Mouse (Mus musculus) lung, embryonic 14.5 days (tissue): ENCODE results near the gene Comtd1. TPM values are rescaled to one million over a fixed set of nuclear protein-coding genes. Genes with fewer than 3 reads are reported as not detected.

ENCODE experiments used
- ATAC-seq: fragments of 200-750 bp; cut with Nextera tagmentation; 2 replicates; pipeline ENCODE4 v1.8.0; 2017; ENCODE audit warnings: mild to moderate bottlenecking, moderate TSS enrichment, moderate library complexity; ENCODE audit not compliant: insufficient read depth
- DNase-seq: peaks from one replicate; pipeline ENCODE4 v3.0.0-alpha.2; 2015
- H3K27ac ChIP-seq: fragments of 300-500 bp; sonication (generic); 2 replicates; pipeline ENCODE4 v1.5.1; 2014; ENCODE audit warnings: low read depth, mild to moderate bottlenecking, moderate library complexity
- H3K27me3 ChIP-seq: fragments of 300-500 bp; sonication (generic); 2 replicates; pipeline ENCODE4 v1.6.1; 2014; ENCODE audit warnings: low read length, control low read depth; ENCODE audit not compliant: insufficient read depth
- H3K36me3 ChIP-seq: fragments of 300-500 bp; sonication (generic); 2 replicates; pipeline ENCODE4 v1.6.1; 2014; ENCODE audit warnings: control low read depth; ENCODE audit not compliant: insufficient read depth
- H3K4me1 ChIP-seq: fragments of 300-500 bp; sonication (generic); 2 replicates; pipeline ENCODE4 v1.6.1; 2014; ENCODE audit warnings: antibody characterized with exemption, control low read depth; ENCODE audit not compliant: insufficient read depth
- H3K4me2 ChIP-seq: fragments of 300-500 bp; sonication (generic); 2 replicates; pipeline ENCODE4 v1.6.1; 2014; ENCODE audit warnings: mild to moderate bottlenecking
- H3K4me3 ChIP-seq: fragments of 300-500 bp; sonication (generic); 2 replicates; pipeline ENCODE4 v1.5.1; 2014; ENCODE audit warnings: low read depth, low read length
- H3K9ac ChIP-seq: fragments of 300-500 bp; sonication (generic); 2 replicates; pipeline ENCODE4 v1.6.1; 2014
- H3K9me3 ChIP-seq: fragments of 300-500 bp; sonication (generic); 2 replicates; pipeline ENCODE4 v1.6.1; 2016; ENCODE audit warnings: low read depth, low read length, control low read depth
- CTCF ChIP-seq: IDR thresholded peaks from 2 replicates; pipeline ENCODE4 v1.5.1; 2016; ENCODE audit warnings: antibody characterized with exemption, low read depth
- WGBS: fragments of 180-500 bp; shearing (Covaris S2); extraction: QIAGEN DNeasy Blood & Tissue Kit; methylation state at CpG from one replicate; pipeline ENCODE4 v1.1.7; 2014; 5-methylcytosine and 5-hydroxymethylcytosine counted together
- polyA plus RNA-seq: library from polyadenylated mRNA; unstranded; fragments of >200 nt; fragmentation: Nextera tagmentation; extraction: Ambion mirVana; gene quantifications from 2 replicates; pipeline ENCODE4 v1.2.1, GENCODE M21; 2014

Comtd1 gene
- polyA plus RNA-seq, 1 experiment from 2014 or later: 17.0 TPM

DNA sequence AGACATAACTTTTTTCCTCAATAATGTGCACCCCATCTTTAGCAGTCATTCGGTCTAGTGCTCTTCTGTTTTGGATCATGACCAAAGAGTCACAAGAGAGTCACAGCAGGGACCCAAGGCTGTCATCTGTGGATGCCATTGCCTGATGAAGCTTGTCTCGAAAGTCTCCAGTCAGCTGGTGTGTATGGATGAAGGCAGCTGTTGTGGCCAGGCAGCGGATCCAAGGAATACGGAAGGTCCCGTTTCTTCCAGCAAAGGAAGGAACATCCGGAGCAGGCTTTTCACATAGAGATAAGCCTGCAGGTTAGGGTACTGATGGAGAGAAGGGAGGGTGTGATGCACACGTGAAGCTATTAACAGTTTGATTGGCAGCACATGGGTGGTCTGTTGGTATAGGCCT lies 47.2 kb downstream of the Comtd1 start:
- DNase-seq (no peak), ATAC-seq (no peak)
- Histone ChIP-seq H3K9me3 (no peaks in the 10 kb centered on the region), H3K36me3 (peaks cover 6% of the 10 kb centered on the region; the same call in 1 of the 2 replicates), H3K4me1 (no peaks in the 10 kb centered on the region), H3K4me2 (no peak overlapping the region), H3K27me3 (no peaks in the 10 kb centered on the region), H3K4me3 (no peak overlapping the region), H3K9ac (no peak overlapping the region), H3K27ac (no peak overlapping the region)
- TF ChIP-seq CTCF: no peak
- WGBS: 67% methylated on average over 7 of the region's 7 CpGs

- whole genome bisulfite sequencing: 92% methylated on average over 4 of the region's 4 CpGs
- DNase-seq (no peak), ATAC-seq (no peak)
- no peaks in the 10 kb centered on the region for H3K4me1 ChIP-seq
- H3K9me3 ChIP-seq: no peaks in the 10 kb centered on the region
- peaks cover 6% of the 10 kb centered on the region; the same call in 1 of the 2 replicates for H3K36me3 ChIP-seq
- TF ChIP-seq CTCF: no peak
- H3K27ac ChIP-seq: no peak overlapping the region
- H3K9ac ChIP-seq: no peak overlapping the region
- no peak overlapping the region for H3K4me2 ChIP-seq
- no peaks in the 10 kb centered on the region for H3K27me3 ChIP-seq
- no peak overlapping the region for H3K4me3 ChIP-seq
Measured at GRCm38 (mm10) chr14:21800641-21801040, 48.1 kb downstream of the Comtd1 start.

Other genes with a start within 250 kb of the Comtd1 start
- gene Dupd1, start 134.4 kb downstream of the Comtd1 start, polyA plus RNA-seq: not detected in 2 replicates
- gene Samd8, start 98.4 kb downstream of the Comtd1 start, polyA plus RNA-seq: 8.5 and 9.9 TPM in 2 replicates
- not detected in 2 replicates for gene Dusp13, start 97.8 kb downstream of the Comtd1 start, polyA plus RNA-seq
- gene Vdac2, start 23.7 kb downstream of the Comtd1 start, polyA plus RNA-seq: 274 and 278 TPM in 2 replicates
- 20.4 and 22.0 TPM in 2 replicates for gene Zfp503, start 140.6 kb upstream of the Comtd1 start, polyA plus RNA-seq
- gene Lrmda, start 170.7 kb upstream of the Comtd1 start, polyA plus RNA-seq: 0.35 and 1.1 TPM in 2 replicates